Mouse (Mus musculus): Measurements from ENCODE around the gene Mark2.

Gene Mark2

GRCm38 (mm10) chr19:7340371-7340779, 1.3 kb downstream of the Mark2 start:
- H3K9me3 ChIP-seq (ENCODE audit: low read length): no peaks in the 10 kb centered on the region
- peaks cover 48% of the 10 kb centered on the region for H3K36me3 ChIP-seq (ENCODE audit: insufficient read depth, low read length)
- peak overlapping the region; percentile 98 for H3K4me3 ChIP-seq (replicated peaks; ENCODE audit: low read length)
- peaks cover 66% of the 10 kb centered on the region for H3K4me1 ChIP-seq (replicated peaks; ENCODE audit: low read depth, low read length)
- no peaks in the 10 kb centered on the region for H3K27me3 ChIP-seq (ENCODE audit: insufficient read depth, low read length)
- TF ChIP-seq CTCF (conservative IDR thresholded peaks at IDR 0.05; ENCODE audit: low read length): no peak
- TF ChIP-seq NANOG (IDR thresholded peaks at IDR 0.05; ENCODE audit: borderline replicate concordance, low read length): no peak
- TF ChIP-seq POU5F1 (IDR thresholded peaks at IDR 0.05; ENCODE audit: borderline replicate concordance, low read length): no peak

- H3K4me1 ChIP-seq (replicated peaks; ENCODE audit: low read depth, low read length): peaks cover 67% of the 10 kb centered on the region
- no peaks in the 10 kb centered on the region for H3K9me3 ChIP-seq (ENCODE audit: low read length)
- TF ChIP-seq NANOG (IDR thresholded peaks at IDR 0.05; ENCODE audit: borderline replicate concordance, low read length) (no peak), POU5F1 (IDR thresholded peaks at IDR 0.05; ENCODE audit: borderline replicate concordance, low read length) (no peak), CTCF (conservative IDR thresholded peaks at IDR 0.05; ENCODE audit: low read length) (no peak)
- peaks cover 49% of the 10 kb centered on the region for H3K36me3 ChIP-seq (ENCODE audit: insufficient read depth, low read length)
- peak overlapping the region; percentile 98 for H3K4me3 ChIP-seq (replicated peaks; ENCODE audit: low read length)
- no peaks in the 10 kb centered on the region for H3K27me3 ChIP-seq (ENCODE audit: insufficient read depth, low read length)
These were observed 1.8 kb downstream of the Mark2 start for GRCm38 (mm10) chr19:7339867-7340266.

DNA sequence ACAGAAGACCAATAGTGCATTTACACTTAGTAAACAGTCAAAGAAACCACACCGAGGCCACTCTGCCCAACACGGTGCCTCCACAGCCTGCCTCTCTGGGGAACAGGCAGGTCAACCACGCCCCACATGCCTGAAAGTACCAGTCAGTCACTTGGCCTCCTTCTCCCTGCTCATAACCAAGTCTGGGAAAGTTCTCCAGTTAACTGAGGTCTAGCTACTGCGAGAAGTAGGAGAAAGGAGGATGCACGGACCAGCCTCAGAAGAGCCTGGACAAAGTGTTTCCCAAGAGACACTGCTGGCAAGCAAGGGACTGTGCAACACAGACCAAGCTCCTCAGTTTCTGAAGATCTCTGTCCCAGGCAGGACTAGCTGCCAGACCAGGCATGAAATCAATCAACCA, 2.6 kb downstream of the Mark2 start:
- Histone ChIP-seq H3K4me1 (replicated peaks; ENCODE audit: low read depth, low read length) (peaks cover 76% of the 10 kb centered on the region), H3K36me3 (ENCODE audit: insufficient read depth, low read length) (peaks cover 57% of the 10 kb centered on the region), H3K27me3 (ENCODE audit: insufficient read depth, low read length) (no peaks in the 10 kb centered on the region), H3K9me3 (ENCODE audit: low read length) (no peaks in the 10 kb centered on the region), H3K4me3 (replicated peaks; ENCODE audit: low read length) (peak overlapping the region; percentile 98)
- TF ChIP-seq NANOG (IDR thresholded peaks at IDR 0.05; ENCODE audit: borderline replicate concordance, low read length) (no peak), CTCF (conservative IDR thresholded peaks at IDR 0.05; ENCODE audit: low read length) (no peak), POU5F1 (IDR thresholded peaks at IDR 0.05; ENCODE audit: borderline replicate concordance, low read length) (no peak)

- peaks cover 87% of the 10 kb centered on the region for H3K4me1 ChIP-seq (replicated peaks; ENCODE audit: low read depth, low read length)
- H3K27me3 ChIP-seq (ENCODE audit: insufficient read depth, low read length): no peaks in the 10 kb centered on the region
- H3K4me3 ChIP-seq (replicated peaks; ENCODE audit: low read length): no peak overlapping the region
- no peak for TF ChIP-seq NANOG (IDR thresholded peaks at IDR 0.05; ENCODE audit: borderline replicate concordance, low read length)
- TF ChIP-seq CTCF (conservative IDR thresholded peaks at IDR 0.05; ENCODE audit: low read length): no peak
- no peak for TF ChIP-seq POU5F1 (IDR thresholded peaks at IDR 0.05; ENCODE audit: borderline replicate concordance, low read length)
- H3K9me3 ChIP-seq (ENCODE audit: low read length): no peaks in the 10 kb centered on the region
- peaks cover 63% of the 10 kb centered on the region for H3K36me3 ChIP-seq (ENCODE audit: insufficient read depth, low read length)
These were observed 3.8 kb downstream of the Mark2 start for GRCm38 (mm10) chr19:7337781-7338342.

- Histone ChIP-seq H3K4me3 (replicated peaks; ENCODE audit: low read length) (no peak overlapping the region), H3K27me3 (ENCODE audit: insufficient read depth, low read length) (no peaks in the 10 kb centered on the region), H3K36me3 (ENCODE audit: insufficient read depth, low read length) (peaks cover 78% of the 10 kb centered on the region), H3K4me1 (replicated peaks; ENCODE audit: low read depth, low read length) (peaks cover 98% of the 10 kb centered on the region), H3K9me3 (ENCODE audit: low read length) (no peaks in the 10 kb centered on the region)
- TF ChIP-seq CTCF (conservative IDR thresholded peaks at IDR 0.05; ENCODE audit: low read length) (no peak), NANOG (IDR thresholded peaks at IDR 0.05; ENCODE audit: borderline replicate concordance, low read length) (no peak), POU5F1 (IDR thresholded peaks at IDR 0.05; ENCODE audit: borderline replicate concordance, low read length) (no peak)
These were observed 6.0 kb downstream of the Mark2 start for GRCm38 (mm10) chr19:7335656-7336055.

DNA sequence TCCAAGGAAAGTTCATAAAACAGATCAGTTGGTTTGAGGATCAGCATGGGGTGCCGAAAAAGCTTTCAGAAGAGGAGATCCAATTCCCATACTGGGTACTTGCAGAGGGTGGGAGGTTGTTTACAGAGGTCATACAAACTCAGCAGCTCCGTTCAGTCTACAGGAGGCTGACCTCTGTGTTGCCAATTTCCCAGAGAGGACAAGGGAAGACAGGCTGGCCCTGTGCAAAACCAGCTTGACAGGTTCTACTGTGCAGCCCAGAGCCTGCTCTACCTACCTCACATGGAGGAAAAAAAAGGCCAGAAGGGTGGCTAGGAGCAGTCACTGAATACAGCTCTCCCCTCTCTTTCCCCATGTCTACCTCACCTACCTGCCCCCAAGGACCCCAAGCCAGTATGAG, 7.6 kb downstream of the Mark2 start:
- peaks cover 83% of the 10 kb centered on the region for H3K36me3 ChIP-seq (ENCODE audit: insufficient read depth, low read length)
- TF ChIP-seq CTCF (conservative IDR thresholded peaks at IDR 0.05; ENCODE audit: low read length): no peak
- no peak for TF ChIP-seq POU5F1 (IDR thresholded peaks at IDR 0.05; ENCODE audit: borderline replicate concordance, low read length)
- no peak for TF ChIP-seq NANOG (IDR thresholded peaks at IDR 0.05; ENCODE audit: borderline replicate concordance, low read length)
- no peaks in the 10 kb centered on the region for H3K9me3 ChIP-seq (ENCODE audit: low read length)
- H3K4me1 ChIP-seq (replicated peaks; ENCODE audit: low read depth, low read length): peaks cover 86% of the 10 kb centered on the region
- H3K4me3 ChIP-seq (replicated peaks; ENCODE audit: low read length): no peak overlapping the region
- no peaks in the 10 kb centered on the region for H3K27me3 ChIP-seq (ENCODE audit: insufficient read depth, low read length)

- Histone ChIP-seq H3K27me3 (ENCODE audit: insufficient read depth, low read length) (no peaks in the 10 kb centered on the region), H3K4me3 (replicated peaks; ENCODE audit: low read length) (no peak overlapping the region), H3K36me3 (ENCODE audit: insufficient read depth, low read length) (peaks cover 5% of the 10 kb centered on the region), H3K9me3 (ENCODE audit: low read length) (no peaks in the 10 kb centered on the region), H3K4me1 (replicated peaks; ENCODE audit: low read depth, low read length) (peaks cover 60% of the 10 kb centered on the region)
- no peak for TF ChIP-seq POU5F1 (IDR thresholded peaks at IDR 0.05; ENCODE audit: borderline replicate concordance, low read length)
- TF ChIP-seq NANOG (IDR thresholded peaks at IDR 0.05; ENCODE audit: borderline replicate concordance, low read length): no peak
- TF ChIP-seq CTCF (conservative IDR thresholded peaks at IDR 0.05; ENCODE audit: low read length): no peak
These were observed 20.3 kb downstream of the Mark2 start for GRCm38 (mm10) chr19:7321391-7321790.

DNA sequence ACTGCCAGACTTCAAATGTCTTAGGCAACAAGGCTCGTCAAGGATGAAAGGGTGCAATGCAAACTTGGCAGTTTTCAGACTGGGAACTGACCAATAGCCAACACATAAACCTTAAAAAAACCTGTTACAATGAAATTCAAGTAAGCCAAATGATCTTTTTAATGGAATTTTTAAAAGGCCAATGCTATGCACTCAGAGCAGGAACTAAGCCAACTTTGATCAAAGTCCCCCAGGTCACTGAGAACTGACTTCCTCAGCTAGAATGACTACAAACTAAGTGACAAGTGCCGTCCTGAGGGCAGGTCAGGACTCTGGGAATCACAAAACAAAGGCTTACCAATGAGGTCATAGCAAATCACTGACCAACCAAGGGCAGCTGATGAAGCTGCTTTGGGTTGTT, 21.5 kb downstream of the Mark2 start:
- peaks cover 61% of the 10 kb centered on the region for H3K4me1 ChIP-seq (replicated peaks; ENCODE audit: low read depth, low read length)
- no peaks in the 10 kb centered on the region for H3K27me3 ChIP-seq (ENCODE audit: insufficient read depth, low read length)
- H3K4me3 ChIP-seq (replicated peaks; ENCODE audit: low read length): no peak overlapping the region
- 0 out of 2 replicates have a peak, but pooled peaks cover 3% of the 10 kb centered on the region for H3K36me3 ChIP-seq (ENCODE audit: insufficient read depth, low read length)
- H3K9me3 ChIP-seq (ENCODE audit: low read length): no peaks in the 10 kb centered on the region
- TF ChIP-seq NANOG (IDR thresholded peaks at IDR 0.05; ENCODE audit: borderline replicate concordance, low read length) (no peak), CTCF (conservative IDR thresholded peaks at IDR 0.05; ENCODE audit: low read length) (no peak), POU5F1 (IDR thresholded peaks at IDR 0.05; ENCODE audit: borderline replicate concordance, low read length) (no peak)

DNA sequence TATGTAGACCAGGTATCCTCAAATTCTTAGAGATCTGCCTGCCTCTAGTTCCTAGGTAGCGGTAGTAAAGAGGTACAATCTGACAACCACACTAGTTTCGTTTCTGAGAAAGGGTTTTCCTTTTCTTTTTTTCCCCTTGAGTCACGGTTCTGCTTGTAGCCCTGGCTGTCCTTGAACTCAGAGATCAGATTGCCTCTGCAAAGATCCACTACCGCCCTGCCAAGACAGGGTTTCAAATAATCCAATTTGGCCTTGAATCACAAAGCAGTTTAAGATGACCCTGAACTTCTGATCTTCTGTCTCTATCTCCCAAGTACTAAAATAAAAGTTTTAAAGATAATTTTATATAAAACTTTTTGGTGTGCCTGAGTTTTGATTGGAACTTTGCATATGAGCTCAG, 23.9 kb downstream of the Mark2 start:
- H3K4me3 ChIP-seq (replicated peaks; ENCODE audit: low read length): no peak overlapping the region
- H3K4me1 ChIP-seq (replicated peaks; ENCODE audit: low read depth, low read length): peaks cover 77% of the 10 kb centered on the region
- no peak for TF ChIP-seq NANOG (IDR thresholded peaks at IDR 0.05; ENCODE audit: borderline replicate concordance, low read length)
- TF ChIP-seq CTCF (conservative IDR thresholded peaks at IDR 0.05; ENCODE audit: low read length): no peak
- TF ChIP-seq POU5F1 (IDR thresholded peaks at IDR 0.05; ENCODE audit: borderline replicate concordance, low read length): no peak
- H3K27me3 ChIP-seq (ENCODE audit: insufficient read depth, low read length): no peaks in the 10 kb centered on the region
- H3K36me3 ChIP-seq (ENCODE audit: insufficient read depth, low read length): 0 out of 2 replicates have a peak, but pooled peaks cover 3% of the 10 kb centered on the region
- H3K9me3 ChIP-seq (ENCODE audit: low read length): no peaks in the 10 kb centered on the region

All from E14TG2a.4 (cell line).